Mouse (Mus musculus) left cerebral cortex, adult 18-20 months (tissue): ENCODE results near the gene Itpk1. TPM values are rescaled to one million over a fixed set of nuclear protein-coding genes. Genes with fewer than 3 reads are reported as not detected.

ENCODE experiments used
- DNase-seq, 2 experiments: peaks; one replicate each; pipeline ENCODE4 v3.0.0; 2021 to 2022; ENCODE audit warnings: low spot score in 2 of 2, mixed read lengths in 1 of 2
- long read RNA-seq, 2 experiments: library from polyadenylated mRNA; stranded (forward); transcript quantifications; one replicate each; pipeline ENCODE4 v2.0.0; 2021
- total RNA-seq, 2 experiments: library from RNA; stranded (reverse); gene quantifications; 2 replicates each; pipeline ENCODE4 v1.2.3; 2021

Gene Itpk1
- 10 to 100 TPM; 56.0 to 63.6 TPM for total RNA-seq
- long read RNA-seq, experiment 1, transcript Itpk1-201 (10 exons, 2,918 nt) = major isoform, 27 of 47 reads
- long read RNA-seq, experiment 1, partial matches to known transcripts = 4 of 47 reads
- long read RNA-seq, experiment 1, other reads (novel, unspliced or antisense) = 16 of 47 reads
- long read RNA-seq, experiment 2, transcript Itpk1-201 (10 exons, 2,918 nt) = major isoform, 27 of 34 reads
- long read RNA-seq, experiment 2, partial matches to known transcripts = 0 of 34 reads
- long read RNA-seq, experiment 2, other reads (novel, unspliced or antisense) = 7 of 34 reads

- peak in 1 of 2 experiments; percentile 35 for DNase-seq
Observed at GRCm38 (mm10) chr12:102704457-102705198, at the start of gene Itpk1. Gene Itpk1 (minus strand): TSS chr12:102704930.

GRCm38 (mm10) chr12:102748256-102748655, 43.5 kb upstream of the Itpk1 start:
- DNase-seq = no peak

GRCm38 (mm10) chr12:102744839-102745238, 40.1 kb upstream of the Itpk1 start:
- no peak for DNase-seq

- peak; percentile 90 to 93 for DNase-seq
Observed at GRCm38 (mm10) chr12:102743589-102744574, 39.2 kb upstream of the Itpk1 start, which contains the start of the genes Moap1 and Tmem251. Gene Moap1 (minus strand): TSS chr12:102743661. Gene Tmem251 (plus strand): TSS chr12:102743762.

GRCm38 (mm10) chr12:102743036-102743588, 38.4 kb upstream of the Itpk1 start:
- no peak for DNase-seq

- no peak for DNase-seq
Observed at GRCm38 (mm10) chr12:102742056-102742455, 37.3 kb upstream of the Itpk1 start.

- DNase-seq = no peak
Observed at GRCm38 (mm10) chr12:102740285-102740684, 35.6 kb upstream of the Itpk1 start.

- no peak for DNase-seq
Observed at GRCm38 (mm10) chr12:102739096-102739495, 34.4 kb upstream of the Itpk1 start.

GRCm38 (mm10) chr12:102733381-102733780, 28.7 kb upstream of the Itpk1 start:
- DNase-seq = peak; percentile 33 to 38

- no peak for DNase-seq
Observed at GRCm38 (mm10) chr12:102730798-102731619, 26.3 kb upstream of the Itpk1 start.

- DNase-seq = peak; percentile 64 to 66
Observed at GRCm38 (mm10) chr12:102729855-102730797, 25.4 kb upstream of the Itpk1 start.

- DNase-seq = no peak
Observed at GRCm38 (mm10) chr12:102725761-102726175, 21.0 kb upstream of the Itpk1 start.

- no peak for DNase-seq
Observed at GRCm38 (mm10) chr12:102725146-102725545, 20.4 kb upstream of the Itpk1 start.

- DNase-seq = peak; percentile 42 to 50
Observed at GRCm38 (mm10) chr12:102723861-102724260, 19.1 kb upstream of the Itpk1 start.

GRCm38 (mm10) chr12:102722966-102723365, 18.2 kb upstream of the Itpk1 start:
- DNase-seq = no peak

- no peak for DNase-seq
Observed at GRCm38 (mm10) chr12:102722451-102722850, 17.7 kb upstream of the Itpk1 start.

- DNase-seq = peak in 1 of 2 experiments; percentile 50
Observed at GRCm38 (mm10) chr12:102719552-102720315, 15.0 kb upstream of the Itpk1 start.
